In genomic region chr17:24251320-24252069, GRCm38 (mm10) we compare ENCODE assay signal across 8 mouse cellular contexts. TPM values are rescaled to one million over a fixed set of nuclear protein-coding genes. Genes with fewer than 3 reads are reported as not detected.
A peak's percentile ranks its signal among the peaks of the same experiment; 100 is the strongest.
DNase-seq lines count a peak whose midpoint lies in the region; ATAC-seq and TF ChIP-seq lines count a peak whose summit lies in the region.

Gene Ccnf (minus strand): TSS chr17:24251484.

- peak; percentile 62 for TF ChIP-seq EP300 in liver, embryonic 14.5 days (IDR thresholded peaks at IDR 0.05; ENCODE audit: low read depth)
- peak; percentile 66 for TF ChIP-seq EP300 in stomach, postnatal 0 days (optimal IDR thresholded peaks at IDR 0.05)

- peak within 1 kb of the TSS; percentile 86 for H3K9ac ChIP-seq in heart, embryonic 15.5 days
- H3K9ac ChIP-seq in liver, embryonic 14.5 days (replicated peaks): peak within 1 kb of the TSS; percentile 94
- H3K9ac ChIP-seq in neural tube, embryonic 11.5 days (ENCODE audit: low read length): peak within 1 kb of the TSS; percentile 89
- peak within 1 kb of the TSS; percentile 73 for H3K9ac ChIP-seq in stomach, postnatal 0 days (ENCODE audit: low read length)

- H3K4me1 ChIP-seq in forebrain, embryonic 10.5 days: peaks cover 19% of the 10 kb centered on the region
- peaks cover 13% of the 10 kb centered on the region for H3K4me1 ChIP-seq in heart, embryonic 15.5 days (replicated peaks)
- peaks cover 13 to 18% of the 10 kb centered on the region in 2 experiments for H3K4me1 ChIP-seq in liver, embryonic 14.5 days (replicated peaks; ENCODE audit: control insufficient read depth in 2 of 2, insufficient read depth in 2 of 2, low read length in 1 of 2)
- peaks cover 12% of the 10 kb centered on the region; the same call in 1 of the 2 replicates for H3K4me1 ChIP-seq in neural tube, embryonic 11.5 days (ENCODE audit: control insufficient read depth, insufficient read depth, low read length)
- H3K4me1 ChIP-seq in stomach, postnatal 0 days (replicated peaks; ENCODE audit: control insufficient read depth, insufficient read depth): 0 out of 2 replicates have a peak, but pooled peaks cover 2% of the 10 kb centered on the region

- H3K4me3 ChIP-seq in forebrain, embryonic 10.5 days: peak within 1 kb of the TSS; percentile 85
- H3K4me3 ChIP-seq in heart, embryonic 15.5 days: peak within 1 kb of the TSS; percentile 90
- H3K4me3 ChIP-seq in liver, embryonic 14.5 days (ENCODE audit: insufficient read depth in 1 of 2, low read depth in 2 of 2, low read length in 2 of 2): peak within 1 kb of the TSS; percentile 77 to 79
- H3K4me3 ChIP-seq in neural tube, embryonic 11.5 days (ENCODE audit: low read depth, low read length): peak within 1 kb of the TSS; percentile 77
- peak within 1 kb of the TSS; percentile 72 for H3K4me3 ChIP-seq in stomach, postnatal 0 days (ENCODE audit: low read depth, low read length)

- WGBS in forebrain, embryonic 10.5 days: under 1% methylated on average over 48 of the region's 48 CpGs
- WGBS in heart, embryonic 15.5 days: under 1% methylated on average over 48 of the region's 48 CpGs
- under 1% methylated on average over 48 of the region's 48 CpGs for WGBS in liver, embryonic 14.5 days (ENCODE audit: insufficient replicate concordance)
- WGBS in neural tube, embryonic 11.5 days: under 1% methylated on average over 48 of the region's 48 CpGs
- under 1% methylated on average over 48 of the region's 48 CpGs for WGBS in stomach, postnatal 0 days

- peak within 1 kb of the TSS; percentile 76 for H3K4me2 ChIP-seq in heart, embryonic 15.5 days
- peak within 1 kb of the TSS; percentile 98 for H3K4me2 ChIP-seq in liver, embryonic 14.5 days (ENCODE audit: low read depth)
- peak within 1 kb of the TSS; percentile 62 for H3K4me2 ChIP-seq in neural tube, embryonic 11.5 days (ENCODE audit: low read depth)
- peak within 1 kb of the TSS; percentile 78 for H3K4me2 ChIP-seq in stomach, postnatal 0 days (replicated peaks; ENCODE audit: low read depth)

- H3K27me3 ChIP-seq in forebrain, embryonic 10.5 days (ENCODE audit: poor library complexity, severe bottlenecking): no peaks in the 10 kb centered on the region
- no peaks in the 10 kb centered on the region for H3K27me3 ChIP-seq in heart, embryonic 15.5 days
- H3K27me3 ChIP-seq in liver, embryonic 14.5 days (ENCODE audit: control insufficient read depth, insufficient read depth, low read length): no peaks in the 10 kb centered on the region
- H3K27me3 ChIP-seq in neural tube, embryonic 11.5 days (ENCODE audit: control insufficient read depth, insufficient read depth, low read length): no peaks in the 10 kb centered on the region
- H3K27me3 ChIP-seq in stomach, postnatal 0 days (ENCODE audit: control insufficient read depth, insufficient read depth, low read length): no peaks in the 10 kb centered on the region

- peak; percentile 95 for DNase-seq in CD8-positive naive resting alpha-beta T cell, adult 2 months (ENCODE audit: low read depth in 2 of 2, low spot score in 2 of 2)
- DNase-seq in c-Kit-positive CD71-negative TER-119-negative erythroid progenitor cells, embryonic 14.5 days (ENCODE audit: low read depth): peak; percentile 94
- DNase-seq in forebrain, embryonic 10.5 days (ENCODE audit: extremely low spot score, low spot score): peak; percentile 97
- DNase-seq in kidney, postnatal 25 days: peak; percentile 97 to 98
- DNase-seq in liver, embryonic 14.5 days (ENCODE audit: low read depth in 3 of 3, low spot score in 3 of 3): peak; percentile 98 to 99 (median 99)
- DNase-seq in neural tube, embryonic 11.5 days (ENCODE audit: low spot score): peak; percentile 97
- peak; percentile 97 for DNase-seq in stomach, postnatal 0 days (ENCODE audit: low spot score)

- peak; percentile 100 for ATAC-seq in heart, embryonic 15.5 days (replicated peaks; ENCODE audit: insufficient number of reproducible peaks, insufficient read depth, low FRiP score, low read depth)
- ATAC-seq in liver, embryonic 14.5 days (ENCODE audit: insufficient read depth): peak; percentile 99
- ATAC-seq in neural tube, embryonic 11.5 days (ENCODE audit: insufficient read depth, low FRiP score, low TSS enrichment): peak; percentile 100
- peak; percentile 100 for ATAC-seq in stomach, postnatal 0 days (ENCODE audit: low FRiP score, low TSS enrichment)

- no peaks in the 10 kb centered on the region; the same call in 1 of the 2 replicates for H3K9me3 ChIP-seq in forebrain, embryonic 10.5 days
- no peaks in the 10 kb centered on the region for H3K9me3 ChIP-seq in heart, embryonic 15.5 days (replicated peaks)
- no peaks in the 10 kb centered on the region for H3K9me3 ChIP-seq in liver, embryonic 14.5 days (ENCODE audit: control insufficient read depth, low read length)
- no peaks in the 10 kb centered on the region for H3K9me3 ChIP-seq in neural tube, embryonic 11.5 days (ENCODE audit: control insufficient read depth, low read length)
- H3K9me3 ChIP-seq in stomach, postnatal 0 days (ENCODE audit: control insufficient read depth, low read length): no peaks in the 10 kb centered on the region

- peak within 1 kb of the TSS; percentile 96 for H3K27ac ChIP-seq in forebrain, embryonic 10.5 days
- H3K27ac ChIP-seq in heart, embryonic 15.5 days: peak within 1 kb of the TSS; percentile 76
- peak within 1 kb of the TSS; percentile 89 for H3K27ac ChIP-seq in liver, embryonic 14.5 days
- H3K27ac ChIP-seq in neural tube, embryonic 11.5 days (ENCODE audit: low read depth, low read length): peak within 1 kb of the TSS; percentile 78
- H3K27ac ChIP-seq in stomach, postnatal 0 days (replicated peaks): peak within 1 kb of the TSS; percentile 61

- peak; percentile 49 for TF ChIP-seq CTCF in liver, embryonic 14.5 days (IDR thresholded peaks at IDR 0.05; ENCODE audit: low read depth)
- peak; percentile 64 for TF ChIP-seq CTCF in stomach, postnatal 0 days (IDR thresholded peaks at IDR 0.05; ENCODE audit: low read depth)

- peaks cover 35% of the 10 kb centered on the region for H3K36me3 ChIP-seq in forebrain, embryonic 10.5 days (replicated peaks)
- peaks cover 23% of the 10 kb centered on the region for H3K36me3 ChIP-seq in heart, embryonic 15.5 days
- H3K36me3 ChIP-seq in liver, embryonic 14.5 days (replicated peaks; ENCODE audit: control insufficient read depth, insufficient read depth, low read depth): peaks cover 27% of the 10 kb centered on the region
- peaks cover 8% of the 10 kb centered on the region for H3K36me3 ChIP-seq in neural tube, embryonic 11.5 days (ENCODE audit: control insufficient read depth, insufficient read depth, low read length)
- no peaks in the 10 kb centered on the region for H3K36me3 ChIP-seq in stomach, postnatal 0 days (ENCODE audit: control insufficient read depth, insufficient read depth, low read length)

RNA-seq across cellular contexts. Expression of gene Ccnf, which starts in this region (rescaled TPM):
- polyA plus RNA-seq in forebrain, embryonic 10.5 days (2016; fragmentation: Nextera tagmentation; extraction: Ambion mirVana): 126 and 128 TPM in 2 replicates
- 29.2 and 36.1 TPM in 2 replicates for polyA plus RNA-seq in heart, embryonic 15.5 days (2015; fragmentation: Nextera tagmentation; extraction: Ambion mirVana)
- polyA plus RNA-seq in liver, embryonic 14.5 days (2012; rRNA removed): 34.0 and 36.9 TPM in 2 replicates
- 69.5 and 71.7 TPM in 2 replicates for polyA plus RNA-seq in liver, embryonic 14.5 days (2014; fragmentation: Nextera tagmentation; extraction: Ambion mirVana)
- 87.6 and 92.1 TPM in 2 replicates for polyA plus RNA-seq in neural tube, embryonic 11.5 days (2014; fragmentation: Nextera tagmentation; extraction: Ambion mirVana)
- 8.7 and 11.8 TPM in 2 replicates for polyA plus RNA-seq in stomach, postnatal 0 days (2015; fragmentation: Nextera tagmentation; extraction: Ambion mirVana)

Comparison
In these comparisons a context has a peak if more than half of its experiments do, and no peak if none do; other contexts are left out.
1. Peak in every context shown above with its lines: DNase-seq, ATAC-seq, H3K4me3 ChIP-seq and H3K27ac ChIP-seq.